Mouse (Mus musculus) spleen, adult 2 months (tissue): ENCODE results near the gene Anks3. TPM values are rescaled to one million over a fixed set of nuclear protein-coding genes. Genes with fewer than 3 reads are reported as not detected.

Experiments used
- DNase-seq, 2 experiments: peaks; one replicate each; pipeline versions ENCODE4 v3.0.0 to v3.0.0-alpha.2; 2012 to 2021; ENCODE audit warnings: low spot score in 2 of 2, low read depth in 1 of 2
- H3K27ac ChIP-seq: fragments of 200-500 bp; 2 replicates; pipeline ENCODE4 v1.5.1; 2012; ENCODE audit warnings: low read length, inconsistent platforms; ENCODE audit not compliant: insufficient read depth
- H3K27me3 ChIP-seq: fragments of 200-500 bp; 2 replicates; pipeline ENCODE4 v1.6.1; 2012; ENCODE audit warnings: mild to moderate bottlenecking, moderate library complexity, low read length, inconsistent platforms; ENCODE audit not compliant: control insufficient read depth, insufficient read depth
- H3K36me3 ChIP-seq: fragments of 200-500 bp; 2 replicates; pipeline ENCODE4 v1.6.1; 2012; ENCODE audit warnings: mild to moderate bottlenecking, low read length, inconsistent platforms; ENCODE audit not compliant: control insufficient read depth, insufficient read depth
- H3K4me1 ChIP-seq: fragments of 200-500 bp; 2 replicates; pipeline ENCODE4 v1.6.1; 2011; ENCODE audit warnings: inconsistent platforms; ENCODE audit not compliant: control insufficient read depth, insufficient read depth, insufficient read length
- H3K4me3 ChIP-seq: fragments of 200-500 bp; 2 replicates; pipeline ENCODE4 v1.5.1; 2011; ENCODE audit warnings: mild to moderate bottlenecking, inconsistent platforms; ENCODE audit not compliant: insufficient read depth, insufficient read length; ENCODE audit errors: extremely low read depth
- CTCF ChIP-seq: fragments of 200-500 bp; IDR thresholded peaks from 2 replicates; pipeline ENCODE4 v1.5.1; 2011; ENCODE audit warnings: mild to moderate bottlenecking, inconsistent platforms; ENCODE audit not compliant: insufficient read depth, insufficient read length, insufficient replicate concordance; ENCODE audit errors: extremely low read depth
- POLR2A ChIP-seq: fragments of 200-500 bp; IDR thresholded peaks from 2 replicates; pipeline ENCODE4 v1.6.1; 2011; ENCODE audit warnings: low read depth, low read length, inconsistent platforms
- WGBS: fragments of 180-500 bp; shearing (Covaris S2); methylation state at CpG from one replicate; pipeline ENCODE4 v1.1.7; 2018; 5-methylcytosine and 5-hydroxymethylcytosine counted together
- polyA plus RNA-seq: library from polyadenylated mRNA; depleted of rRNA; stranded (reverse); fragments of >200 nt; gene quantifications from 2 replicates; pipeline ENCODE4 v1.2.3, GENCODE M21; 2012

Gene Anks3
- polyA plus RNA-seq, 1 experiment = 51.5 TPM

GRCm38 (mm10) chr16:4907386-4907785 is 56.6 kb downstream of the Anks3 start:
- Histone ChIP-seq H3K4me3 (no peak overlapping the region), H3K36me3 (peaks cover 12% of the 10 kb centered on the region), H3K27me3 (no peaks in the 10 kb centered on the region), H3K4me1 (peaks cover 9% of the 10 kb centered on the region), H3K27ac (peak overlapping the region; percentile 52)
- DNase-seq = no peak
- WGBS = 67% methylated on average over 2 of the region's 2 CpGs
- TF ChIP-seq CTCF (no peak), POLR2A (no peak)

- Histone ChIP-seq H3K36me3 (peaks cover 11% of the 10 kb centered on the region), H3K27ac (no peak overlapping the region), H3K4me3 (no peak overlapping the region), H3K27me3 (no peaks in the 10 kb centered on the region), H3K4me1 (peaks cover 8% of the 10 kb centered on the region; the same call in 1 of the 2 replicates)
- no peak for DNase-seq
- TF ChIP-seq CTCF (no peak), POLR2A (no peak)
Measured at GRCm38 (mm10) chr16:4906559-4906958, 57.4 kb downstream of the Anks3 start.

- peaks cover 8% of the 10 kb centered on the region; the same call in 1 of the 2 replicates for H3K4me1 ChIP-seq
- no peak overlapping the region for H3K27ac ChIP-seq
- no peaks in the 10 kb centered on the region for H3K27me3 ChIP-seq
- TF ChIP-seq POLR2A (no peak), CTCF (no peak)
- H3K36me3 ChIP-seq = peaks cover 3% of the 10 kb centered on the region; the same call in 1 of the 2 replicates
- H3K4me3 ChIP-seq = no peak overlapping the region
- WGBS = 82% methylated on average over 1 of the region's 1 CpGs
- no peak for DNase-seq
Measured at GRCm38 (mm10) chr16:4905591-4905990, 58.4 kb downstream of the Anks3 start.

DNA sequence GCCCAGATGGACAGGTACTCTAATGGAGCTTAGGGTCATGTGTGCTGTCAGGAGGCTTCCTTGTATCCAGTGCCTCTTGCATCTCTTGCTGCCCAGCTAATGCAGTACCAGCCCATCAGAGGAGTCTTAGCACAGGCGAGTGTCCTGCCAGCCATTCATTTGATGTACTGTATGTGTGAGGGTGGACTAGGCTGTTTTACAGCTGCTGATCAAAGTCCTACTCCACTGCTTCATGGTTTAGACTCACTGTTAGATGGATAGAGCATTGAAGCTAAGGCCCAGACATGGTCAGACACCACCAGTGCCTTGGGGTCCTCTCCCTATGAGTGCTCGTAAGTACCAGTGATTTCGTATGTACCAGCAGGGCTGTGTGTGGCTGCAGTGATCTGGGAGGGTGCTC is 59.1 kb downstream of the Anks3 start:
- H3K36me3 ChIP-seq = peaks cover 1% of the 10 kb centered on the region; the same call in 1 of the 2 replicates

GRCm38 (mm10) chr16:4903491-4904102 is 60.4 kb downstream of the Anks3 start:
- no peaks in the 10 kb centered on the region for H3K27me3 ChIP-seq
- no peak for TF ChIP-seq POLR2A
- no peak for TF ChIP-seq CTCF
- 86% methylated on average over 6 of the region's 6 CpGs for WGBS
- DNase-seq = no peak
- no peaks in the 10 kb centered on the region for H3K36me3 ChIP-seq
- H3K4me3 ChIP-seq = no peak overlapping the region
- H3K4me1 ChIP-seq = peaks cover 10% of the 10 kb centered on the region; the same call in 1 of the 2 replicates
- no peak overlapping the region for H3K27ac ChIP-seq

More for the DNA sequence above, 59.1 kb downstream of the Anks3 start:
- peaks cover 8% of the 10 kb centered on the region; the same call in 1 of the 2 replicates for H3K4me1 ChIP-seq
- 92% methylated on average over 3 of the region's 3 CpGs for WGBS
- H3K4me3 ChIP-seq = no peak overlapping the region
- no peak for DNase-seq
- no peak overlapping the region for H3K27ac ChIP-seq
- no peaks in the 10 kb centered on the region for H3K27me3 ChIP-seq
- no peak for TF ChIP-seq CTCF
- TF ChIP-seq POLR2A = no peak

DNA sequence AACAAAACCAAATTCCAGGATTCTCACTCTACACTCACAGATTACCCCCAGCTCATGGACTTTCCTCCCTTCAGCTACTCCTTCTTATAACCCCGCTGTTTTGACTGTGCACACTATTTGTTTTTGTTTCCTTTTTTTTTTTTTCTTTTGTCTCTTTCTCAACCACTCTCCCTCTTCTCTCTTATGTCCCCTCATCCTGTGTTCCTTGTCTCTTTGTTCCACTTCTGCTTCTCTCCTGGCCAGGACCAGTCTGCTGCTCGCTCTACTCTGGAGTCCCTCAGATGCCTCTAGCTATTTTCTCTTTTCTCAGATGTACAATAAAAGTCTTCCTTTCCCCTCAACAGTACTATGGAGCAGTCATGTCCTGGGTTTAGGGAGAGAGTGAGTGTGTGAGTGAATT is 61.6 kb downstream of the Anks3 start:
- WGBS = 79% methylated on average over 2 of the region's 2 CpGs
- H3K4me1 ChIP-seq = peaks cover 9% of the 10 kb centered on the region
- H3K27ac ChIP-seq = no peak overlapping the region
- H3K36me3 ChIP-seq = no peaks in the 10 kb centered on the region
- H3K27me3 ChIP-seq = no peaks in the 10 kb centered on the region
- no peak overlapping the region for H3K4me3 ChIP-seq
- TF ChIP-seq CTCF (no peak), POLR2A (no peak)
- no peak for DNase-seq

DNA sequence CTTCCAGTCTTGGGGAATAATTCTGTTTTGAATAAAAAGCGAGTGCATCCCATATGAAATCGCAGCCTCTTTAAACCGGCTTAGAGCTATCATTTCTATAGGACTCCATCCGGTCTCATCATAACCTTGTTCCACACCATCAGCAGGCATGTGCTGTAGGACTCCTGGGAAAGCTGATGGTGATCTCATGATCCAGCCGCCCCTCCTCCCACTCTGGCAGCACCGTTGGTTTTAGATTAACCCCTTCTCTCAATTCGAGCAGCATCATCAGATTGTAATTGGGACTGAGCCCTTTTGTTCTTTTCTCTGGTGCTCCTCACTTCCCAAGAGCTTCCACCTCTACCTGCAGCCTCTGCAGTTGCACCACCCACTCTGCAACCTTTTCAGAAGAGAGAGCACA is 62.8 kb downstream of the Anks3 start:
- no peak for DNase-seq
- no peak overlapping the region for H3K27ac ChIP-seq
- H3K36me3 ChIP-seq = no peaks in the 10 kb centered on the region
- WGBS = 90% methylated on average over 7 of the region's 7 CpGs
- H3K4me1 ChIP-seq = peaks cover 19% of the 10 kb centered on the region
- no peak for TF ChIP-seq POLR2A
- no peak for TF ChIP-seq CTCF
- no peak overlapping the region for H3K4me3 ChIP-seq
- H3K27me3 ChIP-seq = no peaks in the 10 kb centered on the region
